Mouse (Mus musculus): ENCODE measurements at regions not wholly inside any gene's neighbourhood (a gene's known extent, or its start where the extent isn't known, plus 50 kb on each side); places are given as distances from the start of the nearest gene placed in this dataset.

- no peak for ATAC-seq
- no peaks in the 10 kb centered on the region for H3K4me1 ChIP-seq (ENCODE audit: control insufficient read depth, insufficient read depth, low read length)
- no peaks in the 10 kb centered on the region for H3K27me3 ChIP-seq (ENCODE audit: control insufficient read depth, insufficient read depth, low read depth, low read length)
- H3K9me3 ChIP-seq (replicated peaks; ENCODE audit: control insufficient read depth, low read length, poor library complexity, severe bottlenecking): no peaks in the 10 kb centered on the region
- H3K9ac ChIP-seq (ENCODE audit: low read depth, low read length): no peak overlapping the region
- H3K4me2 ChIP-seq (ENCODE audit: low read length): no peak overlapping the region
- H3K36me3 ChIP-seq (ENCODE audit: control insufficient read depth, insufficient read depth, low read length): no peaks in the 10 kb centered on the region
- 66% methylated on average over 9 of the region's 9 CpGs for WGBS
- no peak overlapping the region for H3K4me3 ChIP-seq (ENCODE audit: low read depth, low read length)
- H3K27ac ChIP-seq (ENCODE audit: low read length): no peak overlapping the region
Observed at GRCm38 (mm10) chr16:5829071-5829470, 56.1 kb upstream of the Rbfox1 start.

GRCm38 (mm10) chr16:5823316-5823715 is 61.8 kb upstream of the Rbfox1 start:
- Histone ChIP-seq H3K27me3 (ENCODE audit: control insufficient read depth, insufficient read depth, low read depth, low read length) (no peaks in the 10 kb centered on the region), H3K36me3 (ENCODE audit: control insufficient read depth, insufficient read depth, low read length) (no peaks in the 10 kb centered on the region), H3K27ac (ENCODE audit: low read length) (no peak overlapping the region), H3K4me1 (ENCODE audit: control insufficient read depth, insufficient read depth, low read length) (no peaks in the 10 kb centered on the region), H3K4me2 (ENCODE audit: low read length) (no peak overlapping the region), H3K4me3 (ENCODE audit: low read depth, low read length) (no peak overlapping the region), H3K9me3 (replicated peaks; ENCODE audit: control insufficient read depth, low read length, poor library complexity, severe bottlenecking) (no peaks in the 10 kb centered on the region), H3K9ac (ENCODE audit: low read depth, low read length) (no peak overlapping the region)
- no peak for ATAC-seq
- 76% methylated on average over 1 of the region's 1 CpGs for WGBS

- Histone ChIP-seq H3K9me3 (replicated peaks; ENCODE audit: control insufficient read depth, low read length, poor library complexity, severe bottlenecking) (no peaks in the 10 kb centered on the region), H3K4me1 (ENCODE audit: control insufficient read depth, insufficient read depth, low read length) (0 out of 2 replicates have a peak, but pooled peaks cover under 1% of the 10 kb centered on the region), H3K36me3 (ENCODE audit: control insufficient read depth, insufficient read depth, low read length) (no peaks in the 10 kb centered on the region), H3K27me3 (ENCODE audit: control insufficient read depth, insufficient read depth, low read depth, low read length) (no peaks in the 10 kb centered on the region), H3K9ac (ENCODE audit: low read depth, low read length) (no peak overlapping the region), H3K27ac (ENCODE audit: low read length) (peak overlapping the region; percentile 15; the same call in 1 of the 2 replicates), H3K4me2 (ENCODE audit: low read length) (no peak overlapping the region), H3K4me3 (ENCODE audit: low read depth, low read length) (no peak overlapping the region)
- no peak for ATAC-seq
- WGBS: 22% methylated on average over 3 of the region's 3 CpGs
Observed at GRCm38 (mm10) chr16:5817166-5817565, 68.0 kb upstream of the Rbfox1 start.

GRCm38 (mm10) chr16:5812245-5812820 is 72.8 kb upstream of the Rbfox1 start:
- Histone ChIP-seq H3K9me3 (replicated peaks; ENCODE audit: control insufficient read depth, low read length, poor library complexity, severe bottlenecking) (no peaks in the 10 kb centered on the region), H3K36me3 (ENCODE audit: control insufficient read depth, insufficient read depth, low read length) (no peaks in the 10 kb centered on the region), H3K4me1 (ENCODE audit: control insufficient read depth, insufficient read depth, low read length) (0 out of 2 replicates have a peak, but pooled peaks cover 5% of the 10 kb centered on the region), H3K27ac (ENCODE audit: low read length) (no peak overlapping the region), H3K9ac (ENCODE audit: low read depth, low read length) (no peak overlapping the region), H3K27me3 (ENCODE audit: control insufficient read depth, insufficient read depth, low read depth, low read length) (no peaks in the 10 kb centered on the region), H3K4me3 (ENCODE audit: low read depth, low read length) (no peak overlapping the region), H3K4me2 (ENCODE audit: low read length) (no peak overlapping the region)
- 0 out of 2 replicates have a peak, but pooled peaks have one; percentile 28 for ATAC-seq
- WGBS: 48% methylated on average over 2 of the region's 2 CpGs

- H3K9me3 ChIP-seq (replicated peaks; ENCODE audit: control insufficient read depth, low read length, poor library complexity, severe bottlenecking): no peaks in the 10 kb centered on the region
- H3K27me3 ChIP-seq (ENCODE audit: control insufficient read depth, insufficient read depth, low read depth, low read length): no peaks in the 10 kb centered on the region
- no peak overlapping the region for H3K27ac ChIP-seq (ENCODE audit: low read length)
- H3K36me3 ChIP-seq (ENCODE audit: control insufficient read depth, insufficient read depth, low read length): no peaks in the 10 kb centered on the region
- no peak overlapping the region for H3K4me2 ChIP-seq (ENCODE audit: low read length)
- H3K4me1 ChIP-seq (ENCODE audit: control insufficient read depth, insufficient read depth, low read length): 0 out of 2 replicates have a peak, but pooled peaks cover 5% of the 10 kb centered on the region
- ATAC-seq: no peak; the same call in 1 of the 2 replicates
- no peak overlapping the region for H3K9ac ChIP-seq (ENCODE audit: low read depth, low read length)
- H3K4me3 ChIP-seq (ENCODE audit: low read depth, low read length): no peak overlapping the region
- WGBS: 38% methylated on average over 2 of the region's 2 CpGs
Observed at GRCm38 (mm10) chr16:5811654-5811992, 73.5 kb upstream of the Rbfox1 start.

- no peaks in the 10 kb centered on the region for H3K36me3 ChIP-seq (ENCODE audit: control insufficient read depth, insufficient read depth, low read length)
- no peak overlapping the region for H3K9ac ChIP-seq (ENCODE audit: low read depth, low read length)
- H3K4me1 ChIP-seq (ENCODE audit: control insufficient read depth, insufficient read depth, low read length): 0 out of 2 replicates have a peak, but pooled peaks cover 5% of the 10 kb centered on the region
- no peak overlapping the region for H3K4me2 ChIP-seq (ENCODE audit: low read length)
- H3K27ac ChIP-seq (ENCODE audit: low read length): no peak overlapping the region
- 47% methylated on average over 10 of the region's 10 CpGs for WGBS
- H3K4me3 ChIP-seq (ENCODE audit: low read depth, low read length): no peak overlapping the region
- peak; percentile 88 for ATAC-seq
- H3K27me3 ChIP-seq (ENCODE audit: control insufficient read depth, insufficient read depth, low read depth, low read length): no peaks in the 10 kb centered on the region
- no peaks in the 10 kb centered on the region for H3K9me3 ChIP-seq (replicated peaks; ENCODE audit: control insufficient read depth, low read length, poor library complexity, severe bottlenecking)
Observed at GRCm38 (mm10) chr16:5810986-5811653, 74.0 kb upstream of the Rbfox1 start.

- H3K4me2 ChIP-seq (ENCODE audit: low read length): no peak overlapping the region
- H3K4me3 ChIP-seq (ENCODE audit: low read depth, low read length): no peak overlapping the region
- H3K9me3 ChIP-seq (replicated peaks; ENCODE audit: control insufficient read depth, low read length, poor library complexity, severe bottlenecking): no peaks in the 10 kb centered on the region
- no peak overlapping the region for H3K9ac ChIP-seq (ENCODE audit: low read depth, low read length)
- H3K36me3 ChIP-seq (ENCODE audit: control insufficient read depth, insufficient read depth, low read length): no peaks in the 10 kb centered on the region
- peak overlapping the region; percentile 61 for H3K27ac ChIP-seq (ENCODE audit: low read length)
- ATAC-seq: peak; percentile 66; the same call in 1 of the 2 replicates
- no peaks in the 10 kb centered on the region for H3K27me3 ChIP-seq (ENCODE audit: control insufficient read depth, insufficient read depth, low read depth, low read length)
- peaks cover 13% of the 10 kb centered on the region for H3K4me1 ChIP-seq (ENCODE audit: control insufficient read depth, insufficient read depth, low read length)
- 24% methylated on average over 7 of the region's 7 CpGs for WGBS
Observed at GRCm38 (mm10) chr16:5798188-5798587, 87.0 kb upstream of the Rbfox1 start.

- no peaks in the 10 kb centered on the region for H3K4me1 ChIP-seq (ENCODE audit: control insufficient read depth, insufficient read depth, low read length)
- H3K9me3 ChIP-seq (replicated peaks; ENCODE audit: control insufficient read depth, low read length, poor library complexity, severe bottlenecking): no peaks in the 10 kb centered on the region
- no peak overlapping the region for H3K4me3 ChIP-seq (ENCODE audit: low read depth, low read length)
- WGBS: 45% methylated on average over 1 of the region's 1 CpGs
- H3K4me2 ChIP-seq (ENCODE audit: low read length): no peak overlapping the region
- ATAC-seq: no peak
- no peak overlapping the region for H3K27ac ChIP-seq (ENCODE audit: low read length)
- H3K27me3 ChIP-seq (ENCODE audit: control insufficient read depth, insufficient read depth, low read depth, low read length): no peaks in the 10 kb centered on the region
- H3K36me3 ChIP-seq (ENCODE audit: control insufficient read depth, insufficient read depth, low read length): no peaks in the 10 kb centered on the region
- H3K9ac ChIP-seq (ENCODE audit: low read depth, low read length): no peak overlapping the region
Observed at GRCm38 (mm10) chr16:5792216-5792615, 92.9 kb upstream of the Rbfox1 start.

- no peak overlapping the region for H3K4me2 ChIP-seq (ENCODE audit: low read length)
- WGBS: 86% methylated on average over 3 of the region's 3 CpGs
- no peaks in the 10 kb centered on the region for H3K9me3 ChIP-seq (replicated peaks; ENCODE audit: control insufficient read depth, low read length, poor library complexity, severe bottlenecking)
- H3K9ac ChIP-seq (ENCODE audit: low read depth, low read length): no peak overlapping the region
- ATAC-seq: no peak
- H3K27me3 ChIP-seq (ENCODE audit: control insufficient read depth, insufficient read depth, low read depth, low read length): no peaks in the 10 kb centered on the region
- H3K27ac ChIP-seq (ENCODE audit: low read length): no peak overlapping the region
- no peaks in the 10 kb centered on the region for H3K36me3 ChIP-seq (ENCODE audit: control insufficient read depth, insufficient read depth, low read length)
- no peaks in the 10 kb centered on the region for H3K4me1 ChIP-seq (ENCODE audit: control insufficient read depth, insufficient read depth, low read length)
- H3K4me3 ChIP-seq (ENCODE audit: low read depth, low read length): no peak overlapping the region
Observed at GRCm38 (mm10) chr16:5790161-5790560, 95.0 kb upstream of the Rbfox1 start.
